Mouse (Mus musculus) liver, embryonic 16.5 days (tissue): ENCODE measurements around the gene Rab7. TPM values are rescaled to one million over a fixed set of nuclear protein-coding genes. Genes with fewer than 3 reads are reported as not detected.

Source experiments
- microRNA-seq: library from miRNA; unstranded; fragments of <30 nt; microRNA quantifications from one replicate; pipeline ENCODE4, GENCODE M21; 2016
- polyA plus RNA-seq: library from polyadenylated mRNA; unstranded; fragments of >200 nt; fragmentation: Nextera tagmentation; extraction: Ambion mirVana; gene quantifications from 2 replicates; pipeline ENCODE4 v1.2.1, GENCODE M21; 2015

Gene Rab7
- polyA plus RNA-seq, 1 experiment from 2014 or later: 113 TPM

Small RNAs within 50 kb of the gene (microRNA-seq; reads per million reads assigned to microRNA genes)
- gene Gm47286: 1.5 reads per million

Other genes with a start within 250 kb of the Rab7 start
- gene Rab43, start 233.1 kb downstream of the Rab7 start, polyA plus RNA-seq: 32.4 and 34.8 TPM in 2 replicates
- gene Gm45140, start 209.5 kb downstream of the Rab7 start, polyA plus RNA-seq: 4.5 and 4.6 TPM in 2 replicates
- gene Isy1, start 206.5 kb downstream of the Rab7 start, polyA plus RNA-seq: 17.5 and 24.2 TPM in 2 replicates
- gene Cnbp, start 194.2 kb downstream of the Rab7 start, polyA plus RNA-seq: 486 and 530 TPM in 2 replicates
- gene Copg1, start 157.5 kb downstream of the Rab7 start, polyA plus RNA-seq: 58.1 and 59.3 TPM in 2 replicates
- gene Hmces, start 131.3 kb downstream of the Rab7 start, polyA plus RNA-seq: 14.9 and 17.5 TPM in 2 replicates
- 0.55 and 0.79 TPM in 2 replicates for gene H1fx, start 63.6 kb downstream of the Rab7 start, polyA plus RNA-seq
- gene Rpn1, start 39.2 kb upstream of the Rab7 start, polyA plus RNA-seq: 173 and 183 TPM in 2 replicates
- 3.0 and 3.7 TPM in 2 replicates for gene Gata2, start 148.6 kb upstream of the Rab7 start, polyA plus RNA-seq
- not detected in 2 replicates for gene Dnajb8, start 177.0 kb upstream of the Rab7 start, polyA plus RNA-seq